Mouse (Mus musculus) heart, embryonic 10.5 days (tissue): ENCODE data around the gene Ccdc142. TPM values are rescaled to one million over a fixed set of nuclear protein-coding genes. Genes with fewer than 3 reads are reported as not detected.

Source experiments
- DNase-seq: peaks from one replicate; pipeline ENCODE4 v3.0.0-alpha.2; 2017; ENCODE audit warnings: low spot score
- H3K27ac ChIP-seq: fragments of 300-500 bp; sonication (generic); 2 replicates; pipeline ENCODE4 v1.5.1; 2016; ENCODE audit warnings: mild to moderate bottlenecking
- H3K27me3 ChIP-seq: fragments of 300-500 bp; sonication (generic); 2 replicates; pipeline ENCODE4 v1.6.1; 2016; ENCODE audit warnings: mild to moderate bottlenecking; ENCODE audit not compliant: poor library complexity, insufficient read depth, severe bottlenecking
- H3K36me3 ChIP-seq: fragments of 300-500 bp; sonication (generic); 2 replicates; pipeline ENCODE4 v1.6.1; 2016; ENCODE audit warnings: mild to moderate bottlenecking, moderate library complexity
- H3K4me1 ChIP-seq: fragments of 300-500 bp; sonication (generic); 2 replicates; pipeline ENCODE4 v1.6.1; 2016; ENCODE audit warnings: mild to moderate bottlenecking
- H3K4me3 ChIP-seq: fragments of 300-500 bp; sonication (generic); 2 replicates; pipeline ENCODE4 v1.5.1; 2016; ENCODE audit warnings: mild to moderate bottlenecking, moderate library complexity
- H3K9me3 ChIP-seq: fragments of 300-500 bp; sonication (generic); 2 replicates; pipeline ENCODE4 v1.6.1; 2016; ENCODE audit warnings: mild to moderate bottlenecking, moderate library complexity
- WGBS: fragments of 180-500 bp; shearing (Covaris S2); methylation state at CpG from one replicate; pipeline ENCODE4 v1.1.7; 2016; 5-methylcytosine and 5-hydroxymethylcytosine counted together
- polyA plus RNA-seq: library from polyadenylated mRNA; unstranded; fragments of >200 nt; fragmentation: Nextera tagmentation; extraction: Ambion mirVana; gene quantifications from 2 replicates; pipeline ENCODE4 v1.2.1, GENCODE M21; 2016

Gene Ccdc142
- polyA plus RNA-seq, 1 experiment from 2014 or later: 1.8 TPM

GRCm38 (mm10) chr6:83141636-83142035 lies 40.2 kb downstream of the Ccdc142 start:
- Histone ChIP-seq H3K27me3 (0 out of 2 replicates have a peak, but pooled peaks cover 5% of the 10 kb centered on the region), H3K36me3 (peaks cover 3% of the 10 kb centered on the region; the same call in 1 of the 2 replicates), H3K9me3 (no peaks in the 10 kb centered on the region), H3K4me1 (peaks cover 56% of the 10 kb centered on the region), H3K27ac (peak overlapping the region; percentile 87), H3K4me3 (peak overlapping the region; percentile 60)
- 39% methylated on average over 4 of the region's 4 CpGs for WGBS
- DNase-seq: no peak

- H3K36me3 ChIP-seq: peaks cover 10% of the 10 kb centered on the region
- 3% methylated on average over 41 of the region's 41 CpGs for WGBS
- H3K9me3 ChIP-seq: no peaks in the 10 kb centered on the region
- peak overlapping the region; percentile 60 for H3K4me3 ChIP-seq
- DNase-seq: no peak
- peaks cover 55% of the 10 kb centered on the region for H3K4me1 ChIP-seq
- H3K27me3 ChIP-seq: 0 out of 2 replicates have a peak, but pooled peaks cover 5% of the 10 kb centered on the region
- H3K27ac ChIP-seq: peak overlapping the region; percentile 87
Observed at GRCm38 (mm10) chr6:83142211-83142731, 40.9 kb downstream of the Ccdc142 start.

GRCm38 (mm10) chr6:83142886-83143285 lies 41.5 kb downstream of the Ccdc142 start:
- 36% methylated on average over 11 of the region's 11 CpGs for WGBS
- peak overlapping the region; percentile 60 for H3K4me3 ChIP-seq
- H3K9me3 ChIP-seq: no peaks in the 10 kb centered on the region
- H3K4me1 ChIP-seq: peaks cover 52% of the 10 kb centered on the region
- peaks cover 16% of the 10 kb centered on the region for H3K36me3 ChIP-seq
- 0 out of 2 replicates have a peak, but pooled peaks cover 5% of the 10 kb centered on the region for H3K27me3 ChIP-seq
- DNase-seq: no peak
- H3K27ac ChIP-seq: peak overlapping the region; percentile 87; the same call in 1 of the 2 replicates

DNA sequence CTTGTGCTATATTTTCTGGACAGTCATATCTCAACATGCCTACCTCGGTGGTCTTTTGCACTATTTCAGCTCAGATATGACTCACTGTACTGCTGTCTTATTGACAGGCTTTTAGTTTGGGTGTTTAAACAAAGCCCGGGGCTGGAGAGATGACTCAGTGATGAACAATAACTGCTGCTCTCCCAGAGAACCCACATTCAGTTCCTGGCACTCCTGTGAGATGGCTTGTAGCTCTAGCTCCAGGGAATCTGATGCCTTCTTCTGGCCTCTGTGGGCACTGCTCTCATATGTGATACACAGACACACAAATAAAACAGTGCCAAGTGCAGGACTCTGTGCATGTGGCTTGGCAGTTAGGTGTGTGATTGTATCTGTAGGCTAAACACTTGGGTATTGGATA lies 43.8 kb downstream of the Ccdc142 start:
- DNase-seq: no peak
- H3K4me3 ChIP-seq: no peak overlapping the region
- no peaks in the 10 kb centered on the region for H3K9me3 ChIP-seq
- H3K27me3 ChIP-seq: 0 out of 2 replicates have a peak, but pooled peaks cover 5% of the 10 kb centered on the region
- no peak overlapping the region for H3K27ac ChIP-seq
- H3K36me3 ChIP-seq: peaks cover 38% of the 10 kb centered on the region
- H3K4me1 ChIP-seq: peaks cover 36% of the 10 kb centered on the region
- WGBS: 55% methylated on average over 2 of the region's 2 CpGs

DNA sequence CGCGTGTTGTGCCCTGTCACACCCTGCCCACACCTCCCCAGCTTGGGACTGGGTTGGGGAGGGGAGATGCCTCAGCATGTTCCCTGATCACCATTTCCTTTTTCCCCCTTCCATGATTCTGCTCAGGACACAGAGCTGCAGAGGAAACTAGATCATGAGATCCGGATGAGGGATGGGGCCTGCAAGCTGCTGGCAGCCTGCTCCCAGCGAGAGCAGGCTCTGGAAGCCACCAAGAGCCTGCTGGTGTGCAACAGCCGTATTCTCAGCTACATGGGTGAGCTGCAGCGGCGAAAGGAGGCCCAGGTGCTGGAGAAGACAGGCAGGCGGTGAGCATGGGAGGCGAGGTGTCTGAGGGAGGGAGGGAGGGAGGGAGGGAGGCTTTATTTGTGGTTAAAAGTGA lies 44.4 kb downstream of the Ccdc142 start:
- Histone ChIP-seq H3K9me3 (no peaks in the 10 kb centered on the region), H3K27ac (peak overlapping the region; percentile 47; the same call in 1 of the 2 replicates), H3K36me3 (peaks cover 41% of the 10 kb centered on the region), H3K4me1 (peaks cover 40% of the 10 kb centered on the region), H3K27me3 (0 out of 2 replicates have a peak, but pooled peaks cover 5% of the 10 kb centered on the region), H3K4me3 (no peak overlapping the region)
- no peak for DNase-seq
- WGBS: 66% methylated on average over 9 of the region's 9 CpGs

- Histone ChIP-seq H3K4me1 (peaks cover 43% of the 10 kb centered on the region), H3K36me3 (peaks cover 45% of the 10 kb centered on the region), H3K4me3 (no peak overlapping the region), H3K27me3 (no peaks in the 10 kb centered on the region), H3K9me3 (no peaks in the 10 kb centered on the region), H3K27ac (no peak overlapping the region)
- no peak for DNase-seq
- 57% methylated on average over 7 of the region's 7 CpGs for WGBS
Observed at GRCm38 (mm10) chr6:83147280-83147679, 45.9 kb downstream of the Ccdc142 start.

- no peaks in the 10 kb centered on the region for H3K9me3 ChIP-seq
- peaks cover 41% of the 10 kb centered on the region for H3K4me1 ChIP-seq
- no peak overlapping the region for H3K27ac ChIP-seq
- peak overlapping the region; percentile 16; the same call in 1 of the 2 replicates for H3K4me3 ChIP-seq
- peaks cover 52% of the 10 kb centered on the region for H3K36me3 ChIP-seq
- 17% methylated on average over 8 of the region's 8 CpGs for WGBS
- peaks cover 17% of the 10 kb centered on the region; the same call in 1 of the 2 replicates for H3K27me3 ChIP-seq
- no peak for DNase-seq
Observed at GRCm38 (mm10) chr6:83151721-83152120, 50.3 kb downstream of the Ccdc142 start.

- peaks cover 24% of the 10 kb centered on the region; the same call in 1 of the 2 replicates for H3K27me3 ChIP-seq
- 89% methylated on average over 12 of the region's 12 CpGs for WGBS
- no peak overlapping the region for H3K4me3 ChIP-seq
- no peak overlapping the region for H3K27ac ChIP-seq
- DNase-seq: no peak
- peaks cover 34% of the 10 kb centered on the region for H3K4me1 ChIP-seq
- no peaks in the 10 kb centered on the region for H3K9me3 ChIP-seq
- H3K36me3 ChIP-seq: peaks cover 39% of the 10 kb centered on the region
Observed at GRCm38 (mm10) chr6:83153038-83153437, 51.6 kb downstream of the Ccdc142 start.

DNA sequence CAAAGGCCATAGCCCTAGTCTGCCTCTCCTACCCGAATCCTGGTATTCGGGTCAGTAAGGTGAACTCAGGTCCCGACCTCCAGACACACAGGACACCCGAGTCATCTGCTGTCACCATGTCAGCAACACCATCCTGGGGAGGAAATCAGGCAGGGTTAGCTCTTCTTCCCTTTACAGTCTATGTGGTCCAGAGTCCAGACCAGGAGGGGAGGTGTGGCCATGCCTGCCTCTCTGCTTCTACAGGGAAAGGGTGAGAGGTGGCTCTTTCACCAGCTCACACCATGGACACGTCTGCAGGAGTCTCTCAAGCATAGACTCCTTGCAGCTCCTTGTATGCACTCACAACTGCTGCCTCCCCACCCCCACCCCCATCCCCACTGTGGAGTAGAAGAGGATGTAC lies 52.1 kb downstream of the Ccdc142 start:
- Histone ChIP-seq H3K27ac (no peak overlapping the region), H3K36me3 (peaks cover 36% of the 10 kb centered on the region), H3K4me1 (peaks cover 34% of the 10 kb centered on the region), H3K9me3 (no peaks in the 10 kb centered on the region), H3K4me3 (no peak overlapping the region), H3K27me3 (peaks cover 24% of the 10 kb centered on the region; the same call in 1 of the 2 replicates)
- 70% methylated on average over 5 of the region's 5 CpGs for WGBS
- DNase-seq: no peak

DNA sequence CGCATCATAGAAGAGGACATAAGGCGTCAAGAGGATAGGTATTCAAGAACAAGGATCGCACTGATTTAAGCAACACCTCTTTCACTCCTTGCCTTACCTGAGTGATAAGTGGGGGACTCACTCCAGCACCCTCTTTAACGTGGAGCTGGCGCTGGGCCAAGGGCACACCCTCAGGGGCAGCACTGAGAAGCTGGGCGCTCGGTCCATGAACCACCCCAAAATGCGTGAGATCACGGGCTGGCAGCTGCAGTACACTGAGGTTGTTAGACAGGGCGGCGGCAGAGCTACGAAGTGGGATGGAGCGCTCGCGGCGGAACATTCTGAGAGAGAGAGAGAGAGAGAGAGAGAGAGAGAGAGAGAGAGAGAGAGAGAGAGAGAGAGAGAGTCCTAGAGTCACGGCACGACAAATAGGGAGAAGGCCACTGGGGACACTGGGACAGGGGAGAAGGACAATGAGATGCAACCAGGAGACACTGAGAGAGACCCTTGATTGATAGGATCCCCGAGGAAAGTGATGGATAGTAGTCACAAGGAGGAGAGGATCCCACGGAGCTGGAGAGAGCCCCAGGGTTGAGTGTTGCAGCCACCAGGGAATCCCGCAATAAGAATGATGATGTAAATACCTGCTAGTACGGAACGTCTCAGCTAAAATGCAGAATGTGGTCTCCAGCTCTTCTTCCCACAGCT lies 54.3 kb downstream of the Ccdc142 start:
- peaks cover 33% of the 10 kb centered on the region for H3K27me3 ChIP-seq
- peaks cover 31% of the 10 kb centered on the region for H3K4me1 ChIP-seq
- H3K9me3 ChIP-seq: no peaks in the 10 kb centered on the region
- H3K4me3 ChIP-seq: peak overlapping the region; percentile 68
- H3K36me3 ChIP-seq: peaks cover 15% of the 10 kb centered on the region; the same call in 1 of the 2 replicates
- DNase-seq: no peak
- peak overlapping the region; percentile 65 for H3K27ac ChIP-seq
- WGBS: 8% methylated on average over 23 of the region's 23 CpGs

GRCm38 (mm10) chr6:83156259-83156684 lies 54.9 kb downstream of the Ccdc142 start, which contains the start of the genes Wdr54 and 1700003E16Rik:
Gene Wdr54, minus strand, starts transcription at chr6:83156397.
Gene 1700003E16Rik, plus strand, starts transcription at chr6:83156404.
- H3K27me3 ChIP-seq: peaks cover 39% of the 10 kb centered on the region
- H3K4me1 ChIP-seq: peaks cover 27% of the 10 kb centered on the region
- H3K27ac ChIP-seq: peak within 1 kb of the TSS; percentile 65
- peak; percentile 93 for DNase-seq
- H3K36me3 ChIP-seq: peaks cover 12% of the 10 kb centered on the region; the same call in 1 of the 2 replicates
- WGBS: 2% methylated on average over 32 of the region's 32 CpGs
- no peaks in the 10 kb centered on the region for H3K9me3 ChIP-seq
- H3K4me3 ChIP-seq: peak within 1 kb of the TSS; percentile 68
